Mouse (Mus musculus): ENCODE measurements around the gene Gm7073. TPM values are rescaled to one million over a fixed set of nuclear protein-coding genes. Genes with fewer than 3 reads are reported as not detected.

Gene Gm7073
- polyA plus RNA-seq (2015; fragmentation: Nextera tagmentation; extraction: Ambion mirVana): not detected in 2 replicates

DNA sequence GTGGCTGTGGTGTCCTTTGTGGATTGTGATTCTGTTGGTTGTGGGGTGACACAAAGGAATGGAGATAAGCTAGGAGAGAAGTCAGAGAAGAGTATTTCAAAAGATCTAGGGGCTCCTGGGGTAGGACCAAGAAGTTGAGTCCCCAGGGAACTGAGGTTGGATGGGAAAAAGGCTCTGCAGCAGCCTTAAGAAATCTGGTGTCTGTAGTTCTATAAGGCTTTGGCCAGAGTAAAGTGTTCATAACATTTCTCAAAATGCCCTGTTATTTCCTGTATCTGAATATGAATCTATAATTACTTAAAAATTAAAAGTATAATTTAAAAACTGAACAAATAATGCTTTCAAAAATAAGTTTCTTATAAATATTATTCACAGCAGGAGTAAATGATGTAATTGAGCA is at the start of gene Gm7073:
TSS of gene Gm7073 (minus strand) at position 101 of the 400 bp plus-strand sequence.
- no peak within 1 kb of the TSS for H3K9ac ChIP-seq (ENCODE audit: low read length)
- H3K27me3 ChIP-seq (ENCODE audit: control insufficient read depth, insufficient read depth, low read length): no peaks in the 10 kb centered on the region

DNA sequence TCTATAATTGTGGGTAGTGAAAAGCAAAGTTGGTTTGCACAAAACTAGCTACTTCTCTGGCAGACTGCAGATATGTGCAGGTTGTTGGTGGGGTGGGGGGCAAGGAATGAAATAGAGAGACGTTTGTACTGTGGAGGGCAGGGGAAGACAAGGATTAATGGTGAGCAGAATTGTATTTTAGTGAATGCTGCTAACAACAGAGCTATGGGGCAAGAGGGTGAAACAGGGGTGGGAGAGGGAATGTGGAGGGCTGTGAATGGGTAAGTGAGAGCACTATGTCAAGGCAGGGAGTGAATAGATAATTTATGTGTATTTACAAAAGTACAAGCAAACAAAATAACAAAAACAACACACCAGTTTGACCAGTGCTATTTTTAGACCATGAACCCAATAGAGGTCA is 31.5 kb upstream of the Gm7073 start:
- Histone ChIP-seq H3K4me1 (ENCODE audit: control insufficient read depth, insufficient read depth, low read length) (no peaks in the 10 kb centered on the region), H3K9ac (ENCODE audit: low read length) (no peak overlapping the region), H3K27me3 (ENCODE audit: control insufficient read depth, insufficient read depth, low read length) (no peaks in the 10 kb centered on the region), H3K4me3 (replicated peaks; ENCODE audit: low read length) (no peak overlapping the region), H3K9me3 (replicated peaks; ENCODE audit: control insufficient read depth, low read length) (no peaks in the 10 kb centered on the region), H3K36me3 (ENCODE audit: control insufficient read depth, insufficient read depth, low read length) (no peaks in the 10 kb centered on the region), H3K4me2 (ENCODE audit: low read depth, low read length) (no peak overlapping the region), H3K27ac (ENCODE audit: low read length) (no peak overlapping the region)
- no peak for ATAC-seq (ENCODE audit: insufficient read depth, low FRiP score)
- whole genome bisulfite sequencing: 19% methylated on average over 1 of the region's 1 CpGs

More for the DNA sequence above, at the start of gene Gm7073:
- no peaks in the 10 kb centered on the region for H3K4me1 ChIP-seq (ENCODE audit: control insufficient read depth, insufficient read depth, low read length)
- H3K36me3 ChIP-seq (ENCODE audit: control insufficient read depth, insufficient read depth, low read length): no peaks in the 10 kb centered on the region
- no peak within 1 kb of the TSS for H3K27ac ChIP-seq (ENCODE audit: low read length)
- H3K4me2 ChIP-seq (ENCODE audit: low read depth, low read length): no peak within 1 kb of the TSS
- no peaks in the 10 kb centered on the region for H3K9me3 ChIP-seq (replicated peaks; ENCODE audit: control insufficient read depth, low read length)
- H3K4me3 ChIP-seq (replicated peaks; ENCODE audit: low read length): no peak within 1 kb of the TSS
- no peak for ATAC-seq (ENCODE audit: insufficient read depth, low FRiP score)

DNA sequence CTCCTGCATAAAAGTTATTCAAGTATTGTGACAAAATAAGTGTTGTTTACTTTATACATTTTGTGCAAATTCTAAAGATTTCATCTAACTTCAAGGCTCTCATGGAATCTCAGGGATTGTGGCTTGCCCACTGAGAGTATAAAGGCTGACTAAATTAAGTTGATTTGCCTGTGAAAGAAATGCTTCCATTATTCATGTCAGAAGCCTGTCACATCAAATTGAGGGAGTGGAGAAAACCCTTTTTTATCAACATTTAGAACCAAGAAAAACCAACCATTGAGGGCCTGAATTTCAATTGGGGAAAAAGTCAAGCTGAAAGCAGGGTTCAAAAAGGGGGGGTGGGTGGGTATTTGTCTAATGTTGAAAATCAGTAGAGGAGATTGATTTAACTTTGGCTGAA is 30.0 kb upstream of the Gm7073 start:
- no peak for ATAC-seq (ENCODE audit: insufficient read depth, low FRiP score)
- H3K36me3 ChIP-seq (ENCODE audit: control insufficient read depth, insufficient read depth, low read length): no peaks in the 10 kb centered on the region
- no peaks in the 10 kb centered on the region for H3K27me3 ChIP-seq (ENCODE audit: control insufficient read depth, insufficient read depth, low read length)
- H3K9me3 ChIP-seq (replicated peaks; ENCODE audit: control insufficient read depth, low read length): no peaks in the 10 kb centered on the region
- no peak overlapping the region for H3K4me3 ChIP-seq (replicated peaks; ENCODE audit: low read length)
- no peak overlapping the region for H3K4me2 ChIP-seq (ENCODE audit: low read depth, low read length)
- H3K4me1 ChIP-seq (ENCODE audit: control insufficient read depth, insufficient read depth, low read length): no peaks in the 10 kb centered on the region
- H3K9ac ChIP-seq (ENCODE audit: low read length): no peak overlapping the region
- H3K27ac ChIP-seq (ENCODE audit: low read length): no peak overlapping the region

DNA sequence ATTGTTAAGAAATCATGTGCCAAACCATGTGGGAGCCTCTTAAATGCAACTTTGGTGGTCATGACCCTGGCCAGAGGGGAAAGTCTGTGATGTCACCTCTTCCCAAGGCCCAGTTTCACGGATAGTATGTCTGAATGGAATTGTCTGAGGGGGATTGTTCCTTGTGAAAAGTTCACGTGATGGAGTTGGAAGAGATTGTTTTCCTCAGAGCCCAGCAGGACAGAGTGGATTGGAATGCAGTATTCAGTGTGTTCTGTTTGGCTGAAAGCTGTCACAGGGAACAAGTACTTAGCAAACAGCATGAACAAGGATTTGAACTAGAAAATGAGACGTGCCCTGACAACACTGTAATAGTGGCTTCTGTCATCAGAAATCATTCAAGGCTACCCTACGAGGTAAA is 16.2 kb upstream of the Gm7073 start:
- H3K27me3 ChIP-seq (ENCODE audit: control insufficient read depth, insufficient read depth, low read length): no peaks in the 10 kb centered on the region
- no peaks in the 10 kb centered on the region for H3K36me3 ChIP-seq (ENCODE audit: control insufficient read depth, insufficient read depth, low read length)
- 55% methylated on average over 4 of the region's 4 CpGs for WGBS
- H3K4me1 ChIP-seq (ENCODE audit: control insufficient read depth, insufficient read depth, low read length): no peaks in the 10 kb centered on the region
- no peaks in the 10 kb centered on the region for H3K9me3 ChIP-seq (replicated peaks; ENCODE audit: control insufficient read depth, low read length)
- H3K27ac ChIP-seq (ENCODE audit: low read length): no peak overlapping the region
- ATAC-seq (ENCODE audit: insufficient read depth, low FRiP score): no peak
- H3K9ac ChIP-seq (ENCODE audit: low read length): no peak overlapping the region
- no peak overlapping the region for H3K4me3 ChIP-seq (replicated peaks; ENCODE audit: low read length)
- no peak overlapping the region for H3K4me2 ChIP-seq (ENCODE audit: low read depth, low read length)

DNA sequence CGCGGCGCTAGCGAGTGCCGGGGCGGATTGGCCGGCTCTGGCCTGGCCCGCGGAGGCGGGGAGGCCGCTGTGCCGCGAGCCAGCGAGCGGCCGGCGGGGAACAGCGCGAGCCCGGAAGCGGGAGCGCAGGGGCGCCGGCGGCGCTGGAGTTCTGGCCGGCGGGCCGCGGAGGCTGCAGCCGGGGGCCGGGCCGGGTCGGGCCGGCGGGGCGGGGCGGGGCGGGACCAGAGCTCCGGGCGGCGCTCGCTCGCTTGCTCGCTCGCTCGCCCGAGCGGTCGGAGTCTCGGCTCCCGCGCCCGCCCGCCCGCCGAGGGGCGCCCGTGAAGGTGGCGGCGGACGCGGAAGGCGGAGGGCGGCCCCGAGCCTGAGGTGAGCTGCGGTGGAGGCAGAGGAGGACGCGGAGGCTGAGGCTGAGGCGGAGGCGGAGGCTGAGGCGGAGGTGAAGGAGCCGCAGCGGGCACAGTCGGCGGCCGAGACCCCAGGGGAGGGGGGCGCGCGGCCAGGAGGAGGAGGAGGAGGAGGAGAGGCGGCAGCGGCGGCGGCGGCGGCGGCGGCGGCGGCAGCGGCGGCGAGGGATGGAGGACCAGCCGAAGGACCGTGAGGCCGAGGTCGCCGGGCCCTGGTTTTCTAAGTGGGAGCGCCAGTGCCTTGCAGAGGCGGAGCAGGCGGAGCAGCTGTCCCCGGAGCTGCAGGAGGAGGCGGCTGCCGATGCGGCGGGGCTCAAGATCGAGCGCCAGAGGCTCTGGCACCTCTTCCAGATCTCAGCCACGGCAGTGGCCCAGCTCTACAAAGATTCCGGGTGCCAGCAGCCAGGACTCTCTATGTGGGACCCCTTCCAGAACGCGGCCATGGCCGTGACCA is 8.6 kb upstream of the Gm7073 start:
- Histone ChIP-seq H3K9ac (ENCODE audit: low read length) (peak overlapping the region; percentile 68), H3K4me1 (ENCODE audit: control insufficient read depth, insufficient read depth, low read length) (no peaks in the 10 kb centered on the region), H3K27me3 (ENCODE audit: control insufficient read depth, insufficient read depth, low read length) (no peaks in the 10 kb centered on the region), H3K4me3 (replicated peaks; ENCODE audit: low read length) (peak overlapping the region; percentile 55), H3K4me2 (ENCODE audit: low read depth, low read length) (peak overlapping the region; percentile 57), H3K27ac (ENCODE audit: low read length) (no peak overlapping the region), H3K9me3 (replicated peaks; ENCODE audit: control insufficient read depth, low read length) (no peaks in the 10 kb centered on the region), H3K36me3 (ENCODE audit: control insufficient read depth, insufficient read depth, low read length) (no peaks in the 10 kb centered on the region)
- 19% methylated on average over 63 of the region's 113 CpGs for WGBS
- ATAC-seq (ENCODE audit: insufficient read depth, low FRiP score): peak; percentile 95

DNA sequence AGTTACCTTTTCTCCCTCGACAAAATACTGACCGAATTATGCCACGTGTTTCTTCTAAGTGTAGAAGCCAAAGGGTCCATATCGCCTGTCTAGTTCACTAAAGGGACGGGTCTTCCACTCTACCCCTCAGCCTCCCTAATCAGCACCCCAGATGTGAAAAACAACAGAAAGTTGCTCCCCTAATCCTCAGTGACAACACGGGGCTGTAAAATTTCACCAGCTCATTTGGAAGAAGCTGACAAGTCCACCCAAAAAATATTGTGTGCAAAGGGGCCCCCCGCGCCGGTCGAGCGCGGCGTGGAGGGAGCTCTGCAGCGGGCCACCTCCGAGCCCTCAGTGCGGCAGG is 8.0 kb upstream of the Gm7073 start:
- Histone ChIP-seq H3K4me1 (ENCODE audit: control insufficient read depth, insufficient read depth, low read length) (no peaks in the 10 kb centered on the region), H3K9me3 (replicated peaks; ENCODE audit: control insufficient read depth, low read length) (no peaks in the 10 kb centered on the region), H3K27me3 (ENCODE audit: control insufficient read depth, insufficient read depth, low read length) (no peaks in the 10 kb centered on the region), H3K9ac (ENCODE audit: low read length) (peak overlapping the region; percentile 68), H3K4me2 (ENCODE audit: low read depth, low read length) (peak overlapping the region; percentile 57), H3K36me3 (ENCODE audit: control insufficient read depth, insufficient read depth, low read length) (no peaks in the 10 kb centered on the region), H3K4me3 (replicated peaks; ENCODE audit: low read length) (peak overlapping the region; percentile 55), H3K27ac (ENCODE audit: low read length) (no peak overlapping the region)
- WGBS: 16% methylated on average over 16 of the region's 16 CpGs
- ATAC-seq (ENCODE audit: insufficient read depth, low FRiP score): no peak

DNA sequence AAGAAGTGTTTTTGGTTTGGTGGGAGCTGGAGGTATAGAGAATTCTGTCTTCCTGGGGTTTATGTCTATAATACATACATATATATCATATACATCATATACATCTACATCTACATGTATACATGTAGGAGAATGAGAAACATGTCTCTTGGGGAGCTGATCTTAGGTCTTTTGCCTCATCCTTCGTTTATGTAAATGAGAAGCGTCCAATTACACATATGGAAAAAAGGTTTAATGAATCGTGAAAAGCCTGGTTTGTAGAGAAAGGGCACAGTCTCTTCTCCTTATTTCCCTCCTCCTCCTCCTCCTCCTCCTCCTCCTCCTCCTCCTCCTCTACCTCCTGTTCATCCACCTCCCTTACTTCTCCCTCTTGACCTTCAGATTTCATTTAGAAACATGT is 6.9 kb upstream of the Gm7073 start:
- H3K36me3 ChIP-seq (ENCODE audit: control insufficient read depth, insufficient read depth, low read length): no peaks in the 10 kb centered on the region
- no peak overlapping the region for H3K9ac ChIP-seq (ENCODE audit: low read length)
- WGBS: 59% methylated on average over 3 of the region's 3 CpGs
- ATAC-seq (ENCODE audit: insufficient read depth, low FRiP score): no peak
- no peaks in the 10 kb centered on the region for H3K27me3 ChIP-seq (ENCODE audit: control insufficient read depth, insufficient read depth, low read length)
- no peaks in the 10 kb centered on the region for H3K9me3 ChIP-seq (replicated peaks; ENCODE audit: control insufficient read depth, low read length)
- H3K4me2 ChIP-seq (ENCODE audit: low read depth, low read length): no peak overlapping the region
- no peak overlapping the region for H3K4me3 ChIP-seq (replicated peaks; ENCODE audit: low read length)
- H3K4me1 ChIP-seq (ENCODE audit: control insufficient read depth, insufficient read depth, low read length): no peaks in the 10 kb centered on the region
- H3K27ac ChIP-seq (ENCODE audit: low read length): no peak overlapping the region

DNA sequence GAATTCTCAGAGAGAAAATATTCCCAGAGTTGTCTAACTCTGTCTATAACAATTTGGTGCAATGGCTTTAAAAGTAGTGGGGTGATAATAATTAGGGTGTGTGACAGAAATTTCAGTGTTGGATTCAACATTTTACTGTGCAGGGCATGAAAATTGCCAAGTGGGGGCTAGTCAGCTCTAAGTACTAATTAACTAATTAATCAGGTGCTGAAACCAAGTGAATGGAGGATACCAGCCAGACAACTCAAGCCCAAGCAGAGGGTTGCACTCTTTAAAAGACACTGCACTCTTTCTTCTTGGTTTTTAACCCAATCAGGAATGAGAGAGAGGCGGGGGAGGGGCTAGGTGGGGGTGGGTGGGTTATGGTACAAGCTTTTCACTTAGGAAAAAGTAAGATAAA is 6.4 kb upstream of the Gm7073 start:
- H3K27me3 ChIP-seq (ENCODE audit: control insufficient read depth, insufficient read depth, low read length): no peaks in the 10 kb centered on the region
- 38% methylated on average over 1 of the region's 1 CpGs for WGBS
- no peak overlapping the region for H3K4me2 ChIP-seq (ENCODE audit: low read depth, low read length)

DNA sequence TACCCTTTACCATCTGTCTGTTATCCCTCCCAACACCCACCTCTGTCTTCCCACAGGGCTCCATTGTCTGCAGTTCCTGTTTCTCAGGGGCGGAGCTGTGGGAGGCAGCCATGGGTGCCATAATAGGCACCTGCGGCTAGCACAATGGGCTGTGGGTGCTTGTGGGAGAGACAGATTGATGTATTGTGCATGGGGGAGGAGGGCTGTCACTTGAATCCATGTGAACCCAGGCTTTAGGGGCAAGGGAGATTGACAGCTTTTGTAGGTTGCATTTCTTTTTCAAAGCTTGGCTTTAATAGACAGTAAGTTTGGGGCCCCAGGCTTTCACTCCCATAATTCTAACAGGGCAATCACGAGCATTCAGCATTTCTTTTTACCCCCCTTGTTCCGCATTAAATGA is 5.0 kb upstream of the Gm7073 start:
- Histone ChIP-seq H3K27ac (ENCODE audit: low read length) (no peak overlapping the region), H3K4me3 (replicated peaks; ENCODE audit: low read length) (no peak overlapping the region), H3K9ac (ENCODE audit: low read length) (no peak overlapping the region), H3K27me3 (ENCODE audit: control insufficient read depth, insufficient read depth, low read length) (no peaks in the 10 kb centered on the region), H3K36me3 (ENCODE audit: control insufficient read depth, insufficient read depth, low read length) (no peaks in the 10 kb centered on the region), H3K9me3 (replicated peaks; ENCODE audit: control insufficient read depth, low read length) (no peaks in the 10 kb centered on the region), H3K4me2 (ENCODE audit: low read depth, low read length) (no peak overlapping the region), H3K4me1 (ENCODE audit: control insufficient read depth, insufficient read depth, low read length) (no peaks in the 10 kb centered on the region)
- no peak for ATAC-seq (ENCODE audit: insufficient read depth, low FRiP score)
- WGBS: 57% methylated on average over 4 of the region's 4 CpGs

More for the DNA sequence above, 6.4 kb upstream of the Gm7073 start:
- no peaks in the 10 kb centered on the region for H3K9me3 ChIP-seq (replicated peaks; ENCODE audit: control insufficient read depth, low read length)
- ATAC-seq (ENCODE audit: insufficient read depth, low FRiP score): no peak
- no peaks in the 10 kb centered on the region for H3K36me3 ChIP-seq (ENCODE audit: control insufficient read depth, insufficient read depth, low read length)
- H3K4me3 ChIP-seq (replicated peaks; ENCODE audit: low read length): no peak overlapping the region
- no peak overlapping the region for H3K27ac ChIP-seq (ENCODE audit: low read length)
- no peaks in the 10 kb centered on the region for H3K4me1 ChIP-seq (ENCODE audit: control insufficient read depth, insufficient read depth, low read length)
- no peak overlapping the region for H3K9ac ChIP-seq (ENCODE audit: low read length)
